Mouse (Mus musculus) neural tube, embryonic 13.5 days (tissue): ENCODE data around the gene Abcd1. TPM values are rescaled to one million over a fixed set of nuclear protein-coding genes. Genes with fewer than 3 reads are reported as not detected.
"Not testable (repeated sequence)": the region's sequence is repeated elsewhere in the genome, so short reads cannot be mapped to it uniquely, and the experiment has no call there.

Source experiments
- ATAC-seq: fragments of 200-750 bp; cut with Nextera tagmentation; 2 replicates; pipeline ENCODE4 v1.8.0; 2017; ENCODE audit warnings: low read depth, mild to moderate bottlenecking, moderate TSS enrichment, moderate library complexity
- H3K27ac ChIP-seq: fragments of 300-500 bp; sonication (generic); replicated peaks from 2 replicates; pipeline ENCODE4 v1.5.1; 2015; ENCODE audit warnings: moderate library complexity, mild to moderate bottlenecking, inconsistent platforms
- H3K27me3 ChIP-seq: fragments of 300-500 bp; sonication (generic); 2 replicates; pipeline ENCODE4 v1.6.1; 2015; ENCODE audit warnings: mild to moderate bottlenecking, inconsistent platforms
- H3K36me3 ChIP-seq: fragments of 300-500 bp; sonication (generic); 2 replicates; pipeline ENCODE4 v1.6.1; 2015; ENCODE audit warnings: mild to moderate bottlenecking, inconsistent platforms
- H3K4me1 ChIP-seq: fragments of 300-500 bp; sonication (generic); replicated peaks from 2 replicates; pipeline ENCODE4 v1.6.1; 2015; ENCODE audit warnings: inconsistent platforms
- H3K4me2 ChIP-seq: fragments of 300-500 bp; sonication (generic); 2 replicates; pipeline ENCODE4 v1.6.1; 2015; ENCODE audit warnings: inconsistent platforms, mild to moderate bottlenecking, moderate library complexity
- H3K4me3 ChIP-seq: fragments of 300-500 bp; sonication (generic); 2 replicates; pipeline ENCODE4 v1.5.1; 2015; ENCODE audit warnings: mild to moderate bottlenecking, inconsistent platforms
- H3K9ac ChIP-seq: fragments of 300-500 bp; sonication (generic); 2 replicates; pipeline ENCODE4 v1.6.1; 2015; ENCODE audit warnings: moderate library complexity, mild to moderate bottlenecking, inconsistent platforms
- H3K9me3 ChIP-seq: fragments of 300-500 bp; sonication (generic); 2 replicates; pipeline ENCODE4 v1.6.1; 2016; ENCODE audit warnings: inconsistent platforms
- WGBS: fragments of 180-500 bp; shearing (Covaris S2); methylation state at CpG from one replicate; pipeline ENCODE4 v1.1.7; 2015; 5-methylcytosine and 5-hydroxymethylcytosine counted together
- polyA plus RNA-seq: library from polyadenylated mRNA; unstranded; fragments of >200 nt; fragmentation: Nextera tagmentation; extraction: Ambion mirVana; gene quantifications from 2 replicates; pipeline ENCODE4 v1.2.1, GENCODE M21; 2015

Abcd1 gene
- polyA plus RNA-seq, 1 experiment from 2014 or later = 11.1 TPM

GRCm38 (mm10) chrX:73700472-73700871 is 15.9 kb upstream of the Abcd1 start:
- 83% methylated on average over 1 of the region's 1 CpGs for whole genome bisulfite sequencing
- Histone ChIP-seq H3K27me3 (no peaks in the 10 kb centered on the region), H3K27ac (no peak overlapping the region), H3K36me3 (0 out of 2 replicates have a peak, but pooled peaks cover 4% of the 10 kb centered on the region), H3K4me1 (no peaks in the 10 kb centered on the region), H3K4me3 (no peak overlapping the region), H3K9me3 (no peaks in the 10 kb centered on the region), H3K9ac (no peak overlapping the region), H3K4me2 (no peak overlapping the region)
- no peak for ATAC-seq

- Histone ChIP-seq H3K27me3 (no peaks in the 10 kb centered on the region), H3K27ac (peak overlapping the region; percentile 23), H3K4me2 (peak overlapping the region; percentile 68), H3K4me3 (peak overlapping the region; percentile 49), H3K36me3 (peaks cover 17% of the 10 kb centered on the region), H3K4me1 (peaks cover 35% of the 10 kb centered on the region), H3K9ac (peak overlapping the region; percentile 71), H3K9me3 (no peaks in the 10 kb centered on the region)
- 26% methylated on average over 21 of the region's 21 CpGs for WGBS
- ATAC-seq = peak; percentile 3; the same call in 1 of the 2 replicates
These were observed 805 bp upstream of the Abcd1 start for GRCm38 (mm10) chrX:73715476-73716108.

GRCm38 (mm10) chrX:73716709-73717545 is 530 bp downstream of the Abcd1 start:
- H3K9ac ChIP-seq = peak overlapping the region; percentile 67
- 34% methylated on average over 30 of the region's 30 CpGs for WGBS
- H3K27ac ChIP-seq = peak overlapping the region; percentile 79
- peak; percentile 62 for ATAC-seq
- peak overlapping the region; percentile 49 for H3K4me3 ChIP-seq
- no peaks in the 10 kb centered on the region for H3K27me3 ChIP-seq
- 0 out of 2 replicates have a peak, but pooled peaks cover 13% of the 10 kb centered on the region for H3K36me3 ChIP-seq
- no peaks in the 10 kb centered on the region for H3K9me3 ChIP-seq
- H3K4me2 ChIP-seq = peak overlapping the region; percentile 68
- H3K4me1 ChIP-seq = peaks cover 35% of the 10 kb centered on the region

- H3K36me3 ChIP-seq = 0 out of 2 replicates have a peak, but pooled peaks cover 8% of the 10 kb centered on the region
- no peak for ATAC-seq
- no peak overlapping the region for H3K4me3 ChIP-seq
- H3K4me1 ChIP-seq = peaks cover 35% of the 10 kb centered on the region
- no peak overlapping the region for H3K27ac ChIP-seq
- peak overlapping the region; percentile 68 for H3K4me2 ChIP-seq
- no peaks in the 10 kb centered on the region for H3K27me3 ChIP-seq
- 81% methylated on average over 11 of the region's 11 CpGs for WGBS
- peak overlapping the region; percentile 67 for H3K9ac ChIP-seq
- no peaks in the 10 kb centered on the region for H3K9me3 ChIP-seq
These were observed 1.3 kb downstream of the Abcd1 start for GRCm38 (mm10) chrX:73717667-73718066.

- no peak for ATAC-seq
- Histone ChIP-seq H3K9me3 (no peaks in the 10 kb centered on the region), H3K4me3 (no peak overlapping the region), H3K4me1 (peaks cover 35% of the 10 kb centered on the region), H3K36me3 (0 out of 2 replicates have a peak, but pooled peaks cover 13% of the 10 kb centered on the region), H3K27ac (peak overlapping the region; percentile 56), H3K9ac (peak overlapping the region; percentile 26; the same call in 1 of the 2 replicates), H3K4me2 (peak overlapping the region; percentile 68), H3K27me3 (no peaks in the 10 kb centered on the region)
- WGBS = 46% methylated on average over 3 of the region's 3 CpGs
These were observed 1.9 kb downstream of the Abcd1 start for GRCm38 (mm10) chrX:73718271-73718670.

- WGBS = 35% methylated on average over 5 of the region's 5 CpGs
- H3K27me3 ChIP-seq = no peaks in the 10 kb centered on the region
- no peaks in the 10 kb centered on the region for H3K9me3 ChIP-seq
- peak overlapping the region; percentile 56 for H3K27ac ChIP-seq
- H3K36me3 ChIP-seq = 0 out of 2 replicates have a peak, but pooled peaks cover 13% of the 10 kb centered on the region
- ATAC-seq = no peak
- H3K9ac ChIP-seq = peak overlapping the region; percentile 26; the same call in 1 of the 2 replicates
- H3K4me3 ChIP-seq = no peak overlapping the region
- peak overlapping the region; percentile 68 for H3K4me2 ChIP-seq
- H3K4me1 ChIP-seq = peaks cover 35% of the 10 kb centered on the region
These were observed 2.4 kb downstream of the Abcd1 start for GRCm38 (mm10) chrX:73718686-73719362.

- no peaks in the 10 kb centered on the region for H3K4me1 ChIP-seq
- no peak for ATAC-seq
- no peak overlapping the region for H3K9ac ChIP-seq
- no peak overlapping the region for H3K27ac ChIP-seq
- H3K9me3 ChIP-seq = no peaks in the 10 kb centered on the region
- no peaks in the 10 kb centered on the region for H3K27me3 ChIP-seq
- 71% methylated on average over 1 of the region's 1 CpGs for WGBS
- H3K4me3 ChIP-seq = no peak overlapping the region
- peaks cover 8% of the 10 kb centered on the region for H3K36me3 ChIP-seq
- H3K4me2 ChIP-seq = no peak overlapping the region
These were observed 14.5 kb downstream of the Abcd1 start for GRCm38 (mm10) chrX:73730908-73731307.

GRCm38 (mm10) chrX:73738155-73738554 is 21.8 kb downstream of the Abcd1 start:
- no peak overlapping the region for H3K27ac ChIP-seq
- H3K4me1 ChIP-seq = no peaks in the 10 kb centered on the region
- no peak overlapping the region for H3K4me3 ChIP-seq
- H3K9ac ChIP-seq = no peak overlapping the region
- 57% methylated on average over 1 of the region's 1 CpGs for WGBS
- no peak for ATAC-seq
- H3K36me3 ChIP-seq = no peaks in the 10 kb centered on the region
- H3K4me2 ChIP-seq = no peak overlapping the region
- H3K9me3 ChIP-seq = no peaks in the 10 kb centered on the region
- H3K27me3 ChIP-seq = no peaks in the 10 kb centered on the region

GRCm38 (mm10) chrX:73739151-73739550 is 22.8 kb downstream of the Abcd1 start:
- 68% methylated on average over 5 of the region's 5 CpGs for WGBS
- ATAC-seq = no peak

GRCm38 (mm10) chrX:73739841-73740240 is 23.4 kb downstream of the Abcd1 start:
- H3K27me3 ChIP-seq, H3K4me1 ChIP-seq, H3K4me3 ChIP-seq, H3K9ac ChIP-seq, H3K4me2 ChIP-seq, H3K27ac ChIP-seq, ATAC-seq, H3K36me3 ChIP-seq, H3K9me3 ChIP-seq: not testable (repeated sequence)
- 91% methylated on average over 7 of the region's 7 CpGs for WGBS

More at GRCm38 (mm10) chrX:73739151-73739550, 22.8 kb downstream of the Abcd1 start:
- H3K9ac ChIP-seq = no peak overlapping the region
- no peaks in the 10 kb centered on the region for H3K36me3 ChIP-seq
- H3K9me3 ChIP-seq = no peaks in the 10 kb centered on the region
- no peaks in the 10 kb centered on the region for H3K27me3 ChIP-seq
- H3K4me1 ChIP-seq = no peaks in the 10 kb centered on the region
- no peak overlapping the region for H3K4me3 ChIP-seq
- no peak overlapping the region for H3K27ac ChIP-seq
- H3K4me2 ChIP-seq = no peak overlapping the region

GRCm38 (mm10) chrX:73744774-73745481 is 28.5 kb downstream of the Abcd1 start:
- Histone ChIP-seq H3K4me3 (no peak overlapping the region), H3K9ac (no peak overlapping the region), H3K9me3 (no peaks in the 10 kb centered on the region), H3K4me2 (no peak overlapping the region), H3K4me1 (no peaks in the 10 kb centered on the region), H3K36me3 (no peaks in the 10 kb centered on the region), H3K27ac (no peak overlapping the region), H3K27me3 (no peaks in the 10 kb centered on the region)
- ATAC-seq = no peak
- WGBS = 83% methylated on average over 1 of the region's 1 CpGs
